Mouse (Mus musculus) layer of hippocampus, postnatal 36 days (tissue): ENCODE data around the gene Lbr. TPM values are rescaled to one million over a fixed set of nuclear protein-coding genes. Genes with fewer than 3 reads are reported as not detected.
"Not testable (repeated sequence)": the region's sequence is repeated elsewhere in the genome, so short reads cannot be mapped to it uniquely, and the experiment has no call there.

Experiments used
- DNase-seq, 2 experiments: peaks; one replicate each; pipeline ENCODE4 v3.0.0; 2022
- total RNA-seq, 2 experiments: library from RNA; stranded (reverse); gene quantifications; 2 replicates each; pipeline ENCODE4 v1.2.3; 2021

Gene Lbr
- total RNA-seq, 2 experiments from 2014 or later, result 10.3 to 18.0 TPM

GRCm38 (mm10) chr1:181852466-181852865 lies 9.6 kb upstream of the Lbr start:
- DNase-seq, result no peak

- DNase-seq, result peak; percentile 67 to 70
Observed at GRCm38 (mm10) chr1:181851521-181852310, 8.9 kb upstream of the Lbr start.

- no peak for DNase-seq
Observed at GRCm38 (mm10) chr1:181850441-181850840, 7.6 kb upstream of the Lbr start.

- no peak for DNase-seq
Observed at GRCm38 (mm10) chr1:181848210-181848609, 5.4 kb upstream of the Lbr start.

GRCm38 (mm10) chr1:181847396-181847795 lies 4.5 kb upstream of the Lbr start:
- DNase-seq, result no peak

GRCm38 (mm10) chr1:181845767-181846166 lies 2.9 kb upstream of the Lbr start:
- DNase-seq, result no peak

- DNase-seq, result no peak
Observed at GRCm38 (mm10) chr1:181844874-181845547, 2.2 kb upstream of the Lbr start.

GRCm38 (mm10) chr1:181841864-181842672 lies 778 bp downstream of the Lbr start:
- DNase-seq, result peak; percentile 94 to 95

GRCm38 (mm10) chr1:181841396-181841795 lies 1.4 kb downstream of the Lbr start:
- DNase-seq, result no peak

- DNase-seq, result no peak
Observed at GRCm38 (mm10) chr1:181839746-181840366, 3.0 kb downstream of the Lbr start.

GRCm38 (mm10) chr1:181838111-181838510 lies 4.7 kb downstream of the Lbr start:
- no peak for DNase-seq

- no peak for DNase-seq
Observed at GRCm38 (mm10) chr1:181833143-181833542, 9.7 kb downstream of the Lbr start.

GRCm38 (mm10) chr1:181832720-181833119 lies 10.1 kb downstream of the Lbr start:
- no peak for DNase-seq

- DNase-seq, result no peak
Observed at GRCm38 (mm10) chr1:181828365-181828764, 14.5 kb downstream of the Lbr start.

- no peak for DNase-seq
Observed at GRCm38 (mm10) chr1:181826716-181827115, 16.1 kb downstream of the Lbr start.

GRCm38 (mm10) chr1:181811481-181812223 lies 31.2 kb downstream of the Lbr start:
- peak; percentile 68 to 70 for DNase-seq

- no peak for DNase-seq
Observed at GRCm38 (mm10) chr1:181800667-181801066, 42.2 kb downstream of the Lbr start.

GRCm38 (mm10) chr1:181799911-181800310 lies 42.9 kb downstream of the Lbr start:
- DNase-seq, result no peak

GRCm38 (mm10) chr1:181793541-181793940 lies 49.3 kb downstream of the Lbr start:
- peak; percentile 28 to 40 for DNase-seq

- no peak for DNase-seq
Observed at GRCm38 (mm10) chr1:181789952-181790351, 52.9 kb downstream of the Lbr start.

- DNase-seq, result not testable (repeated sequence)
Observed at GRCm38 (mm10) chr1:181782600-181782999, 60.2 kb downstream of the Lbr start.

- no peak for DNase-seq
Observed at GRCm38 (mm10) chr1:181776541-181776940, 66.3 kb downstream of the Lbr start.
